Mouse (Mus musculus) neural tube, embryonic 12.5 days (tissue): ENCODE data around the gene Itgb1bp2. TPM values are rescaled to one million over a fixed set of nuclear protein-coding genes. Genes with fewer than 3 reads are reported as not detected.
"Not testable (repeated sequence)": the region's sequence is repeated elsewhere in the genome, so short reads cannot be mapped to it uniquely, and the experiment has no call there.

Experiments
- ATAC-seq: fragments of 200-750 bp; cut with Nextera tagmentation; 2 replicates; pipeline ENCODE4 v1.8.0; 2017; ENCODE audit warnings: low read depth, mild to moderate bottlenecking, moderate TSS enrichment, moderate library complexity; ENCODE audit not compliant: low FRiP score
- H3K27ac ChIP-seq: fragments of 300-500 bp; sonication (generic); 2 replicates; pipeline ENCODE4 v1.5.1; 2016
- H3K27me3 ChIP-seq: fragments of 300-500 bp; sonication (generic); replicated peaks from 2 replicates; pipeline ENCODE4 v1.6.1; 2016; ENCODE audit warnings: mild to moderate bottlenecking
- H3K36me3 ChIP-seq: fragments of 300-500 bp; sonication (generic); 2 replicates; pipeline ENCODE4 v1.6.1; 2016; ENCODE audit warnings: mild to moderate bottlenecking
- H3K4me1 ChIP-seq: fragments of 300-500 bp; sonication (generic); 2 replicates; pipeline ENCODE4 v1.6.1; 2016
- H3K4me2 ChIP-seq: fragments of 300-500 bp; sonication (generic); replicated peaks from 2 replicates; pipeline ENCODE4 v1.6.1; 2016; ENCODE audit warnings: mild to moderate bottlenecking
- H3K4me3 ChIP-seq: fragments of 300-500 bp; sonication (generic); 2 replicates; pipeline ENCODE4 v1.5.1; 2016
- H3K9ac ChIP-seq: fragments of 300-500 bp; sonication (generic); 2 replicates; pipeline ENCODE4 v1.6.1; 2016; ENCODE audit warnings: mild to moderate bottlenecking
- H3K9me3 ChIP-seq: fragments of 300-500 bp; sonication (generic); 2 replicates; pipeline ENCODE4 v1.6.1; 2016; ENCODE audit warnings: mild to moderate bottlenecking
- WGBS: fragments of 180-500 bp; shearing (Covaris S2); methylation state at CpG from one replicate; pipeline ENCODE4 v1.1.7; 2016; 5-methylcytosine and 5-hydroxymethylcytosine counted together
- polyA plus RNA-seq: library from polyadenylated mRNA; unstranded; fragments of >200 nt; fragmentation: Nextera tagmentation; extraction: Ambion mirVana; gene quantifications from 2 replicates; pipeline ENCODE4 v1.2.1, GENCODE M21; 2016

Itgb1bp2 gene
- polyA plus RNA-seq, 1 experiment from 2014 or later, result 6.1 TPM

DNA sequence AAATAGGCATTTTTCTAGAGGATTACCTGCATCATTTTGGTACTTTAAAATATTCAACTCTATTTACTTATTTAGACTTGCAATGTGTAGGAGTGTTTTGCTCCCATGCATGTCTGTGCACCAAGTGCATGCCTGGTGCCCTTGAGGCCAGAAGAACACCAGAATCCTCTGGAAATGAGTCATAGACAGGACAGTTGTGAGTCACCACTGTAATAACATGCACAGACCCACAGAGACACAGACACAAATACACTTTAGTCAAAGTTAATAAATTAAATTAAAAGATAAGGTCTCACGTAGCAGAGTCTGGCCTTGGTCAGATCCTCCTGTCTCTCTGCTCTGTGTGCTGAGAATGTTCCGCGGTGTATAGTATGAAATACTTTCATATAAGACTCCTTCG lies 23.3 kb downstream of the Itgb1bp2 start:
- ATAC-seq, result no peak
- WGBS, result 97% methylated on average over 4 of the region's 4 CpGs

DNA sequence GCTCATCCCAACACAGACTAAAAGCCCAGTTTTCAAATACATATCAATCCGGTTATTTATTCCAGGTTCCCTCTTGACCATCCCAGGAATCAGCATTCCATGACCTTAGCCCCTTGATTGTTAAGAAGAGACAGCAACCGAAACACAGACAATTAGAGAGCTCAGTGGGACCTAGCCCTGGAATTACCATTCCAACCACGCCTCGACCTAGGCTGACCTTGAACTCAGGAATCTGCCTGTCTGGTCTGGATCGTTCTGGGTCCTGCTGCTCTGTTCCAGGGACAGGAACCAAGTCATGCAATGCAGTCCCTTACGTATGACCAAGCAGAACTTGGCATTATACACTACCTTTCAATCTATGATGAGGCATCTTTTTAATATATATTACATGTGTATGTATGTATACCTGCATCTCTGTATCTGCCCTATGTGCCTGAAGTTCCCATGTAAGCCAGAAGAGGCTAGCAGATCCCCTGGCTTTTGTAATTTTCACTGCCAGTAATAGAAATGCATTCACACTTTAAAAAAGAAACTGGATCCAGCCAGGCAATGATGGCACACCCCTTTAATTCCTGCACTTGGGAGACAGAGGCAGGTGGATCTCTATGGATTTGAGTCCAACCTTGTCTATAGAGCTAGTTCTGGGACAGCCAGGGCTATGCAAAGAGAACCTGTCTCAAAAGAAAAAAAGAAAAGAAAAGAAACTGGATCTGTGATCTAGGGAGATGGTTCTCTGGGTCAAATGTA lies 32.9 kb downstream of the Itgb1bp2 start:
- no peak overlapping the region for H3K27ac ChIP-seq
- no peaks in the 10 kb centered on the region for H3K4me1 ChIP-seq
- no peak overlapping the region for H3K9ac ChIP-seq
- no peak overlapping the region for H3K4me2 ChIP-seq
- no peaks in the 10 kb centered on the region for H3K9me3 ChIP-seq
- no peak overlapping the region for H3K4me3 ChIP-seq
- H3K27me3 ChIP-seq, result no peaks in the 10 kb centered on the region
- 84% methylated on average over 6 of the region's 6 CpGs for WGBS
- 0 out of 2 replicates have a peak, but pooled peaks cover 4% of the 10 kb centered on the region for H3K36me3 ChIP-seq
- no peak for ATAC-seq

More for the DNA sequence above, 23.3 kb downstream of the Itgb1bp2 start:
- H3K4me3 ChIP-seq, result no peak overlapping the region
- H3K27me3 ChIP-seq, result no peaks in the 10 kb centered on the region
- peaks cover 9% of the 10 kb centered on the region; the same call in 1 of the 2 replicates for H3K36me3 ChIP-seq
- no peak overlapping the region for H3K4me2 ChIP-seq
- no peak overlapping the region for H3K27ac ChIP-seq
- H3K9ac ChIP-seq, result no peak overlapping the region
- no peaks in the 10 kb centered on the region for H3K4me1 ChIP-seq
- no peaks in the 10 kb centered on the region for H3K9me3 ChIP-seq

- not testable (repeated sequence) for H3K9ac ChIP-seq, H3K4me2 ChIP-seq, ATAC-seq, H3K4me1 ChIP-seq, H3K27me3 ChIP-seq, H3K36me3 ChIP-seq, H3K4me3 ChIP-seq, H3K27ac ChIP-seq, H3K9me3 ChIP-seq
- 37% methylated on average over 11 of the region's 12 CpGs for WGBS
Measured at GRCm38 (mm10) chrX:101486487-101487152, 37.7 kb downstream of the Itgb1bp2 start.

Other genes starting within 250 kb of the Itgb1bp2 start
- gene Snx12, start 226.5 kb upstream of the Itgb1bp2 start, polyA plus RNA-seq, result 48.4 and 53.0 TPM in 2 replicates
- 1.5 and 1.7 TPM in 2 replicates for gene Foxo4, start 194.6 kb upstream of the Itgb1bp2 start, polyA plus RNA-seq
- gene Gm614, start 185.1 kb upstream of the Itgb1bp2 start, polyA plus RNA-seq, result not detected in 2 replicates
- gene Il2rg, start 180.8 kb upstream of the Itgb1bp2 start, polyA plus RNA-seq, result 3.8 and 5.0 TPM in 2 replicates
- gene Gm20489, start 180.1 kb upstream of the Itgb1bp2 start, polyA plus RNA-seq, result not detected in 2 replicates
- gene Med12, start 175.1 kb upstream of the Itgb1bp2 start, polyA plus RNA-seq, result 29.0 and 40.2 TPM in 2 replicates
- gene Nlgn3, start 149.9 kb upstream of the Itgb1bp2 start, polyA plus RNA-seq, result 32.5 and 32.8 TPM in 2 replicates
- 0.22 and 0.29 TPM in 2 replicates for gene Gjb1, start 72.7 kb upstream of the Itgb1bp2 start, polyA plus RNA-seq
- gene Zmym3, start 28.2 kb upstream of the Itgb1bp2 start, polyA plus RNA-seq, result 37.7 and 41.7 TPM in 2 replicates
- 494 and 516 TPM in 2 replicates for gene Nono, start 19.8 kb upstream of the Itgb1bp2 start, polyA plus RNA-seq
- gene Taf1, start 83.6 kb downstream of the Itgb1bp2 start, polyA plus RNA-seq, result 17.9 and 20.6 TPM in 2 replicates
- gene Ogt, start 191.0 kb downstream of the Itgb1bp2 start, polyA plus RNA-seq, result 188 and 190 TPM in 2 replicates